Mouse (Mus musculus) thymus, postnatal 4 days (tissue): ENCODE results near the gene Art5.
A peak's percentile ranks its signal among the peaks of the same experiment; 100 is the strongest.
"Not testable (repeated sequence)": the region's sequence is repeated elsewhere in the genome, so short reads cannot be mapped to it uniquely, and the experiment has no call there.

Source experiments
- DNase-seq: peaks from one replicate; pipeline ENCODE4 v3.0.0; 2021

The Art5 gene

DNA sequence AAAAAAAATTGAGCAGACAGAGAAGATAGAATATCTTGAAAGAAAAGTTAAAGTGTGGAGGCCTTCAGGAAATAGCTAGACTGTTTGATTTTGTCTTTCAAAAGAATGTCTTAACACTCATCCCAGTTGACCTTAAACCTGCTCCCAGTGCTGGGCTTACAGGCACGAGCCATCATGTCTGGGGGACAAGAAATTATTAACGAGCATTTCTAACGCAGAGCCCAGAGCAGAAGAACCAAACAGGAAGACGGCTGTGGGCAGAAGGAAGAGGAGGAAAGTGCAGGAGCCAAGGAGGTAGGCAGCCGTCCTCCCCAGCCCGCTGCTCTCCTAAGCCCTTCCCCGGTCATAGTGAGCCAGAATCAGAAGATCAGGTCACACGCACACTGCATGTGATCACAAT, 29.0 kb downstream of the Art5 start:
- no peak for DNase-seq

DNA sequence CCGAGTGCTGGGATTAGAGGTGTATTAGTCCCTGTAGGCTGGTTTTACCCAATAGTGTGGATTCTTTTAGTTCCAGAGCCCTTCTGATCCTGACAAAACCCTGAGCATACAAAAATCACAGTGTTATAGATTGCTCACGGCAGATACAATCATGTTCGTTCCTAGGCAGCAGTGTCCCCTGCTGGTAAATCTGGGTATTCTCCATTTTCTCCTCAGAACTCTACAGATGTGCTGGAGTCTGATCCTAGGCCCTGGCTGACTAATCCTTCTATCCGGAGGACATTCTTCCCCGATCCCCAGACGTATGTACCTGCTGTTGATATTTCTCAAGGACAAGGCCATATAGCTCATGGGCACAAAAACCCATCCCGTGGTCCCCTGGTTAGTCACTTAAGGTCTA, 30.8 kb downstream of the Art5 start:
- peak; percentile 42 for DNase-seq

DNA sequence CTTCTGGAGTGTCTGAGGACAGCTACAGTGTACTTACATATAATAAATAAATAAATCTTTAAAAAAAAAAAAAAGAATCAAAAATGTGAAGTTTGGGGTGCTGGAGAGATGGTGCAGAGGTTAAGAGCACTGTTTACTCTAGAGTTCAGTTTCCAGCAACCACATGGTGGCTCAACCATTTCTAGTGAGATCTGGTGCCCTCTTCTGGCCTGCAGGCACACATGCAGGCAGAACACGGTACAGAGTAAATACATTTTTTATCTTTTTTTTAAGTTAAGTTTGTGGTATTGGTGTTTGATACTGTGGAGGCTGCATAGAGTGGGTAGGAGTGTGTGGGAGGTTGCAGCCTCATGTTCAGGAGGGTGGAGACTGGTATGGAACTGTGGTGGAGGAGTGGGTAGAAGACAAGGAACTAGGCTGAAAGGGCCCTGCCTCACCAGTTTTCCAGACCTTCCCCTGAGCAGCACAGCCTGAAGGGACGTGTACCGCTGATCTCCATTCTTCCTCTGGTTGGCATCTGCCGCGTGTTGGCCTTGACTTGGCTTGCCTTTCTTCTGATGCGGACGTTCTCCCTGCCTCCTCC, 32.5 kb downstream of the Art5 start:
- peak; percentile 70 for DNase-seq

DNA sequence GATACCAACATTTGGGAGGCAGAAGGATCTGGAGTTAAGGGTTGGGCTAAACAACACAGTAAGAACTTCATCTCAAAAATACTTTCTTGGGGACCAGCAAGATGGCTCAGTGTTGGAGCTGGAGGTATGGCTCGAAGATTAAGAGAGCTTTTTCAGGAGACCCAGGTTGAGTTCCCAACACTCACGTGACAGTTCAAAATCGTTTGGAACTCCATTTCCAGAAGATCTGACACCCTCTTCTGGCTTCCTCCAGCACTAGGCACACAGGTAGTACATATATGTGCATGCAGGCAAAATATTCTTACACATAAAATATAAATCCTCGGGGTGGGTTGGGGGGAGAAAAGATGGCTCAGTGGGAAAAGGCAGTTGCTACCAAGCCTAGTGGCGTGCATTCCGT, 42.9 kb downstream of the Art5 start:
- DNase-seq, result no peak

DNA sequence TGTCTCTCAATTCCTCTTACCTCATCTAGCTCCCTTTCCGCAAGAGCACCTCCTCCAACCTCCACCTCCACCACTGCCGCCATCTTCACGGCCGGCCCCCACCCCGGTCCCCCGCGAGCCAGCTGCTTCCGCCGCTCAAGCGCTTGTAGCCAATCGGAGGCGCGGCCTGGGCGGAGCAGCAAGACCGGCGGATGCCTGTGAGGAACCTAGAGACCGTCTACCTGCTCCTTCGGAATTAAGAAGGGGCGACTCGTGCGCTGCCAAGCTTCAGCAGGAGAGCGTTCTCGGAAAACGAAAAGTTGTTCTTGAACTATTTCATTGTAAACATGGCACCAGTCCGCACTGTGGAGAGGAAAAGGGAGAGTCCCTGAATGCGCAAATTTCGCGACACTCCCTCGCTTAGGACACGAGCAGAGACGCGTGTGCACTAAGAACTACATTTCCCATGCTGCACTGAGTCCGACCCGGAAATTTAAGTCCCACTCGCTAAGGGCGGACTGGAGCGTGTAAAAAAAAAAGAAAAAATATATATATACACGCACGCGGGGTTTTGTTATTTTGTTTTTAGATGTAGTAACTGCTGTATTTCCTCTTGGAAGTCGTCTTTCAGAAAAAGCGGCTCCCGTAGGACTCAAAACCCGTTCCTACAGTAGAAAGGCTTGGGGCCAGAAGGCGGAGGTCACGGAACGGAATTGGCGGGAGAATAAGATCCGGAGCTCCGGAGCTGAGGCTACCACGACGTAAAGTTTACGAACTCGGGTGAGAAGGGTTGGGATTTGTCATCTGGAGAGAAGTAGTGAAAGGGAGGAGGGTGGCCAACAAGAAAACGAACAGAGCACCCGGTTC, 44.0 kb downstream of the Art5 start, which contains the start of the genes Rnf121, Xndc1 and Xntrpc:
Rnf121 (minus strand) TSS at position 424 of the 846 bp plus-strand sequence.
Xndc1 (plus strand) TSS at position 466 of the 846 bp plus-strand sequence.
Xntrpc (plus strand) TSS at position 668 of the 846 bp plus-strand sequence.
- DNase-seq, result peak; percentile 93

DNA sequence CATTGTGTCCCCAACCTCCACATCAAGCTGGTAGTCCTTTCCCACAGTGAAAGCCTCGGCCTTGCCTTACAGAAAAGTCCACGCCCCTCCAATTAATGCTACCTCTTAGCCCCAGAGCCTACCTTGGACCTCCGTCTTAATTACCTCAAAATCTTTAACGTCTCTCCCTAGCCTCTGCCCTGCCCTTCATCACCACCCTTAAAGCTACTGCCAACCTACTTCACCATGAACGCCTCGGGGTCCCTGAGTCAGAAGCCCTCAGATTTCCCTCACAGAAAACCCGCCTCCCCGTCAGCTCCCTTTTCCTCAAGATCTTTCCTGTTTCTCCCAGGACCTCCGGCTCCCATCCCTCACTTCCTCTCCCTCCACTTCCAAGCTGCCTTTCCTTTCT, 44.6 kb downstream of the Art5 start:
- no peak for DNase-seq

DNA sequence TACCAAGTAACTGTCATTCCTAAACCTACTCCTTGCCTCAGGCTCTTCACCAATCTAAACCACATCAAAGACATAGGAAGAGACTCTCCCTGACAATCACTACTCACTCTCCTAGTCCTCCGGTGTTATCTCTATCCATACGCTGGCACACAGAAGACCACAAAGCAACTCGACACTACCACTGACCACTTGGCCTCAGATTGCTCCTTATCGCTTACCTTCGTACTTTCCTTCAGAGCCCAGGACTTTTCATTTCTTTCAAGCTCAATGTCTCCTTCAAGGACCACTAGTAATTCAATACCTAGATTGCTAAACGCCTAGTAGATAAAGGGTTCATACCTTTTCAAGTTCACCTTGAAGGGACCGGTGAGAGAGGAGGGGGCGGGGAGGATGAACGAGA, 45.4 kb downstream of the Art5 start:
- DNase-seq, result no peak

DNA sequence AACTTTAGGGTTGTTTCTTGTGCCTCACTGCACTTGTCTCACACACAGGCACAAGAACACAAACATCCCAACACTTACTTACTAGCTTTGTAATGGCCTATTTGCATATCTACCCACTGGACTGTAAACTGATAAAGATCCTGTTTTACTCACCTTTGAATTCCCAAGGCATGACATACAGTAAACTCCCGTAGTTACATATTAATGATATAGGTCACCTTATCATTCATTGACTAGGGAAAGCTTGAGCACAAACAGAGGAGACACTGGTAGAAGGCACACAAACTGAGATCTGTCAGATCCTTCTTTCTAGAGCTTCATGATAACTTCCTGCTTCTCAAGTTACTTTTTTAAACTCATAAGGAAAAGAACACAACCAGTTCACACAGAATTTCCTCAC, 47.1 kb downstream of the Art5 start:
- DNase-seq, result no peak

DNA sequence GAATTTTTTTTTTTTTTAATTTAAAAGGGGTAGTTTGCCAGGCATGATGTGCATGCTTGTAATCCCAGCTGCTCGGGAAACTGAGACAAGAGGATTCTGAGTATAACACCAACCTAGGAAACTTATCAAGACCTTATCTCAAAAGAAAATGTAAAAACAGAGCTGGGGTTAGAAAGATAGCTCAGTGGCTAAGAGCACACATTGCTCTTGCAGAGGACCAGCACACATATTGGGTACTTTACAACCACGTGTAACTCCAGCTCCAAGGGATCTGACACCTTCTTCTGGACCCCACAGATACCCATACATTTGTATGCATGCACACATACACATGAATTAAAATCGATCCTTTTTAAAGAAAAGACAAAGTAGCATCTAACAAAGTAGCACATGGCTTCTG, 47.9 kb downstream of the Art5 start:
- DNase-seq, result no peak

DNA sequence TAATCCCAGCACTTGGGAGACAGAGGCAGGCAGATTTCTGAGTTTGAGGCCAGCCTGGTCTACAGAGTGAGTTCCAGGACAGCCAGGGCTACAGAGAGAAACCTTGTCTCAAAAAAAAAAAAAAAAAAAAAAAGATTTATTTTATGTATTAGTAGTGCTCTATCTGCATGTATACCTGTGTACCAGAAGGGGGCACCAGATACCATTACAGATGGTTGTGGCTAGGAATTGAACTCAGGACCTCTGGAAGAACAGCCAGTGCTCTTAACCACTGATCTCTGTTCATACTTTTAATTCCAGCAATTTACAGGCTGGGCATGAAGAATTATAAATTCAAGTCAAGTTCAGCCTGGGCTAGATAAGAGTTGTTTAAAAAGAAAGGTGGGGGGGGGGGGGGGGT, 60.8 kb downstream of the Art5 start:
- DNase-seq, result not testable (repeated sequence)
